8 mouse cellular contexts compared by ENCODE assay signal in genomic region chr12:46398875-46399652, GRCm38 (mm10).
DNase-seq lines count a peak whose midpoint lies in the region; ATAC-seq and TF ChIP-seq lines count a peak whose summit lies in the region.

No protein-coding gene starts in this region.

- TF ChIP-seq CTCF in heart, postnatal 0 days (IDR thresholded peaks at IDR 0.05; ENCODE audit: low read depth) = no peak

- ATAC-seq in lung, embryonic 16.5 days (ENCODE audit: low read depth) = peak; percentile 26; the same call in 1 of the 2 replicates
- ATAC-seq in heart, postnatal 0 days (ENCODE audit: insufficient read depth, low read depth) = no peak
- ATAC-seq in neural tube, embryonic 14.5 days (ENCODE audit: low read depth) = peak; percentile 90

- intact Hi-C loops in left cerebral cortex, postnatal 25 days (cut with DNase I) = no loop called here

- no peak overlapping the region for H3K27ac ChIP-seq in lung, embryonic 16.5 days (ENCODE audit: low read length)
- no peak overlapping the region for H3K27ac ChIP-seq in heart, postnatal 0 days (ENCODE audit: low read depth)
- peak overlapping the region; percentile 85 for H3K27ac ChIP-seq in neural tube, embryonic 14.5 days (ENCODE audit: low read depth, low read length)

- H3K4me2 ChIP-seq in lung, embryonic 16.5 days (ENCODE audit: low read depth, low read length) = peak overlapping the region; percentile 71
- peak overlapping the region; percentile 83 for H3K4me2 ChIP-seq in heart, postnatal 0 days (ENCODE audit: low read depth, low read length)
- H3K4me2 ChIP-seq in neural tube, embryonic 14.5 days (ENCODE audit: low read depth, low read length) = peak overlapping the region; percentile 49

- peak overlapping the region; percentile 58 for H3K4me3 ChIP-seq in lung, embryonic 16.5 days (ENCODE audit: low read length)
- peak overlapping the region; percentile 57 for H3K4me3 ChIP-seq in heart, postnatal 0 days (ENCODE audit: low read depth, low read length)
- peak overlapping the region; percentile 38 for H3K4me3 ChIP-seq in neural tube, embryonic 14.5 days (ENCODE audit: low read depth, low read length)

- TF ChIP-seq EP300 in heart, postnatal 0 days (IDR thresholded peaks at IDR 0.05; ENCODE audit: low read depth) = no peak

- no peak for DNase-seq in lung, postnatal 25 days (ENCODE audit: low spot score)
- DNase-seq in cerebellum, postnatal 4 days (ENCODE audit: low spot score in 2 of 2) = peak; percentile 39 to 58
- DNase-seq in heart, postnatal 0 days (ENCODE audit: low spot score) = no peak
- peak; percentile 42 to 46 for DNase-seq in left cerebral cortex, postnatal 25 days (ENCODE audit: low spot score in 2 of 2)
- DNase-seq in natural killer cell, adult 2 months (ENCODE audit: low spot score in 2 of 2) = no peak
- DNase-seq in gastrocnemius, adult 8-10 months (ENCODE audit: low spot score in 2 of 2) = no peak

- no peaks in the 10 kb centered on the region for H3K36me3 ChIP-seq in lung, embryonic 16.5 days (ENCODE audit: control insufficient read depth, insufficient read depth, low read length)
- no peaks in the 10 kb centered on the region for H3K36me3 ChIP-seq in heart, postnatal 0 days (replicated peaks; ENCODE audit: control insufficient read depth, insufficient read depth, low read length)
- no peaks in the 10 kb centered on the region for H3K36me3 ChIP-seq in neural tube, embryonic 14.5 days (ENCODE audit: control insufficient read depth, insufficient read depth, low read length)

- H3K9me3 ChIP-seq in lung, embryonic 16.5 days (ENCODE audit: control insufficient read depth, low read length) = no peaks in the 10 kb centered on the region
- no peaks in the 10 kb centered on the region for H3K9me3 ChIP-seq in heart, postnatal 0 days (replicated peaks; ENCODE audit: control insufficient read depth, low read length)
- no peaks in the 10 kb centered on the region for H3K9me3 ChIP-seq in neural tube, embryonic 14.5 days (ENCODE audit: control insufficient read depth, low read length)

- H3K4me1 ChIP-seq in lung, embryonic 16.5 days (replicated peaks; ENCODE audit: control insufficient read depth, insufficient read depth, low read length) = no peaks in the 10 kb centered on the region
- no peaks in the 10 kb centered on the region for H3K4me1 ChIP-seq in heart, postnatal 0 days (ENCODE audit: control insufficient read depth, insufficient read depth)
- no peaks in the 10 kb centered on the region for H3K4me1 ChIP-seq in neural tube, embryonic 14.5 days (ENCODE audit: control insufficient read depth, insufficient read depth, low read length)

- H3K9ac ChIP-seq in lung, embryonic 16.5 days (ENCODE audit: low read length) = peak overlapping the region; percentile 17
- peak overlapping the region; percentile 15; the same call in 1 of the 2 replicates for H3K9ac ChIP-seq in heart, postnatal 0 days (replicated peaks; ENCODE audit: low read depth, low read length)
- H3K9ac ChIP-seq in neural tube, embryonic 14.5 days (replicated peaks; ENCODE audit: low read depth, low read length) = peak overlapping the region; percentile 39

- H3K27me3 ChIP-seq in lung, embryonic 16.5 days (ENCODE audit: control insufficient read depth, insufficient read depth, low read depth, low read length) = peaks cover 3% of the 10 kb centered on the region; the same call in 1 of the 2 replicates
- peaks cover 8% of the 10 kb centered on the region for H3K27me3 ChIP-seq in heart, postnatal 0 days (ENCODE audit: control insufficient read depth, insufficient read depth, low read length)
- H3K27me3 ChIP-seq in neural tube, embryonic 14.5 days (ENCODE audit: control insufficient read depth, insufficient read depth, low read length) = no peaks in the 10 kb centered on the region

- 6% methylated on average over 23 of the region's 23 CpGs for WGBS in lung, embryonic 16.5 days
- WGBS in heart, postnatal 0 days = 4% methylated on average over 23 of the region's 23 CpGs
- WGBS in neural tube, embryonic 14.5 days = 4% methylated on average over 23 of the region's 23 CpGs

Comparison
In these comparisons a context has a peak if more than half of its experiments do, and no peak if none do; other contexts are left out.
1. DNase-seq: peak in cerebellum, postnatal 4 days (2 of 2) and left cerebral cortex, postnatal 25 days (2 of 2); none in lung, postnatal 25 days (single experiment), heart, postnatal 0 days (single experiment), natural killer cell, adult 2 months (0 of 2) and gastrocnemius, adult 8-10 months (0 of 2).
2. Peak in every context shown above with its lines, with median percentiles within 50 percentile points of each other: H3K4me2 ChIP-seq, H3K4me3 ChIP-seq and H3K9ac ChIP-seq.